Mouse (Mus musculus) lung, postnatal 25 days (tissue): ENCODE data around the gene Abcg2.
"Not testable (repeated sequence)": the region's sequence is repeated elsewhere in the genome, so short reads cannot be mapped to it uniquely, and the experiment has no call there.

Experiments used
- DNase-seq: peaks from one replicate; pipeline ENCODE4 v3.0.0; 2022; ENCODE audit warnings: low spot score

Abcg2 gene

GRCm38 (mm10) chr6:58584223-58584622, at the start of gene Abcg2:
Gene Abcg2 (plus strand): TSS chr6:58584523.
- not testable (repeated sequence) for DNase-seq

GRCm38 (mm10) chr6:58540263-58540662, 44.1 kb upstream of the Abcg2 start:
- not testable (repeated sequence) for DNase-seq

- peak; percentile 4 for DNase-seq
Measured at GRCm38 (mm10) chr6:58542852-58543251, 41.5 kb upstream of the Abcg2 start.

- not testable (repeated sequence) for DNase-seq
Measured at GRCm38 (mm10) chr6:58544971-58545370, 39.4 kb upstream of the Abcg2 start.

GRCm38 (mm10) chr6:58546050-58546449, 38.3 kb upstream of the Abcg2 start:
- not testable (repeated sequence) for DNase-seq

- peak; percentile 33 for DNase-seq
Measured at GRCm38 (mm10) chr6:58546816-58547215, 37.5 kb upstream of the Abcg2 start.

GRCm38 (mm10) chr6:58553812-58554211, 30.5 kb upstream of the Abcg2 start:
- DNase-seq = not testable (repeated sequence)

GRCm38 (mm10) chr6:58593987-58594844, 9.9 kb downstream of the Abcg2 start:
- not testable (repeated sequence) for DNase-seq

- DNase-seq = not testable (repeated sequence)
Measured at GRCm38 (mm10) chr6:58595639-58596293, 11.4 kb downstream of the Abcg2 start.

- DNase-seq = no peak
Measured at GRCm38 (mm10) chr6:58596294-58596653, 12.0 kb downstream of the Abcg2 start.

GRCm38 (mm10) chr6:58602119-58602518, 17.8 kb downstream of the Abcg2 start:
- DNase-seq = not testable (repeated sequence)

GRCm38 (mm10) chr6:58602991-58603390, 18.7 kb downstream of the Abcg2 start:
- not testable (repeated sequence) for DNase-seq

- DNase-seq = peak; percentile 45
Measured at GRCm38 (mm10) chr6:58603485-58604090, 19.3 kb downstream of the Abcg2 start.

- DNase-seq = peak; percentile 61
Measured at GRCm38 (mm10) chr6:58606642-58607041, 22.3 kb downstream of the Abcg2 start.

- no peak for DNase-seq
Measured at GRCm38 (mm10) chr6:58608422-58608821, 24.1 kb downstream of the Abcg2 start.

- DNase-seq = no peak
Measured at GRCm38 (mm10) chr6:58609919-58610759, 25.8 kb downstream of the Abcg2 start.

GRCm38 (mm10) chr6:58610760-58611654, 26.7 kb downstream of the Abcg2 start:
- no peak for DNase-seq

GRCm38 (mm10) chr6:58624126-58624525, 39.8 kb downstream of the Abcg2 start:
- no peak for DNase-seq

GRCm38 (mm10) chr6:58629238-58629637, 44.9 kb downstream of the Abcg2 start:
- no peak for DNase-seq

- DNase-seq = no peak
Measured at GRCm38 (mm10) chr6:58632419-58632818, 48.1 kb downstream of the Abcg2 start.

- DNase-seq = no peak
Measured at GRCm38 (mm10) chr6:58633731-58634130, 49.4 kb downstream of the Abcg2 start.
